Mouse (Mus musculus): ENCODE measurements around the gene Hephl1. TPM values are rescaled to one million over a fixed set of nuclear protein-coding genes. Genes with fewer than 3 reads are reported as not detected.

Gene Hephl1
- polyA plus RNA-seq, 1 experiment from 2014 or later = not detected

DNA sequence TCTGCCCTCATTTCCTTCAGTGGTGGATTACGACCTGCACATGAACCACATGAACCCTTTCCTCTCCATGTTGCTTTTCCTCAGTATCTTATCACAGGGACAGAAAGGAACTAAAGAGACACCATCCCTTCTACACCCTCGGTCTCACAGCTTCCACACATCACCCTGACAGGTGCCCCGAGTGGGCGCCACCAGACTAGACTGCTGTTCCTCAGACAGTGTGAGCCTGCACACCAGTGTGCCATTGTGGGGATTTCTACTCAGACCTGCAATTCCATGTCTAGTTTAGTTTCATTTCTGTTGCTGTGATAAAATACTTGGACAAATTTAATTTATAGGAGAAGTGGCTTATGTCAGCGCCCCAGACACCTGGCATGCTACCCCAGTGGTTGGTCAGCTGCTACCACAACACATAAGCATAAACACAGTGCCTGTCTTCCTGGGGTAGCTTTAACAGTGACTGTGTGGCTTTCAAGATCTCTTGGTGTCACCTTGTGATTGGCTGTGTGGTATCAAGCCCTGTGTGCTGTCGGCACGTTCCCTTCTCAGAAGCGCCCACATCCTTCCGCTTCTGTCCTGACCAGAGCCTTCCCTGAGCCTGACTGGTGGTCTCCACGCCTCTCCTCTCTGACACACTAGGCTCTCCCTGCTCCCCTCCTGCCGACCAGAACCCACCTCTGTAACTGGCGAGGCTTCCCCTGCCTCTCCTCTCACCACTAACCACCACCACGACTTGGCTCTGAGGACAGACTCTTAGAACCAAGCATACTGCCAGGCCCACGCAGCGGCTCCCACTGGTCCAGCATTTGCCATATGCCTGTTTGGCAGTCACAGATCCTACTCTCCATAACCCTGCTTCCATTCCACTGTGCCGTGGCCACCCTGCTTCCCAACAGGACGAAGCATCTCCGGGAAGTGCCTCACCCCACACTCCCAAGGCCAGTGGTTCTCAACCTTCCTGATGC, 93.8 kb downstream of the Hephl1 start:
- Histone ChIP-seq H3K9me3 (ENCODE audit: low read depth, low read length) (no peaks in the 10 kb centered on the region), H3K36me3 (ENCODE audit: insufficient read depth) (peaks cover 9% of the 10 kb centered on the region; the same call in 1 of the 2 replicates), H3K27ac (ENCODE audit: low read depth) (no peak overlapping the region), H3K4me2 (no peak overlapping the region), H3K4me3 (ENCODE audit: low read depth, low read length) (no peak overlapping the region), H3K9ac (no peak overlapping the region), H3K27me3 (ENCODE audit: insufficient read depth, low read length) (no peaks in the 10 kb centered on the region), H3K4me1 (ENCODE audit: insufficient read depth) (no peaks in the 10 kb centered on the region)
- no peak for TF ChIP-seq CTCF (IDR thresholded peaks at IDR 0.05; ENCODE audit: low read depth)
- ATAC-seq (ENCODE audit: insufficient read depth) (no peak), DNase-seq (no peak)
- WGBS = 83% methylated on average over 18 of the region's 18 CpGs

DNA sequence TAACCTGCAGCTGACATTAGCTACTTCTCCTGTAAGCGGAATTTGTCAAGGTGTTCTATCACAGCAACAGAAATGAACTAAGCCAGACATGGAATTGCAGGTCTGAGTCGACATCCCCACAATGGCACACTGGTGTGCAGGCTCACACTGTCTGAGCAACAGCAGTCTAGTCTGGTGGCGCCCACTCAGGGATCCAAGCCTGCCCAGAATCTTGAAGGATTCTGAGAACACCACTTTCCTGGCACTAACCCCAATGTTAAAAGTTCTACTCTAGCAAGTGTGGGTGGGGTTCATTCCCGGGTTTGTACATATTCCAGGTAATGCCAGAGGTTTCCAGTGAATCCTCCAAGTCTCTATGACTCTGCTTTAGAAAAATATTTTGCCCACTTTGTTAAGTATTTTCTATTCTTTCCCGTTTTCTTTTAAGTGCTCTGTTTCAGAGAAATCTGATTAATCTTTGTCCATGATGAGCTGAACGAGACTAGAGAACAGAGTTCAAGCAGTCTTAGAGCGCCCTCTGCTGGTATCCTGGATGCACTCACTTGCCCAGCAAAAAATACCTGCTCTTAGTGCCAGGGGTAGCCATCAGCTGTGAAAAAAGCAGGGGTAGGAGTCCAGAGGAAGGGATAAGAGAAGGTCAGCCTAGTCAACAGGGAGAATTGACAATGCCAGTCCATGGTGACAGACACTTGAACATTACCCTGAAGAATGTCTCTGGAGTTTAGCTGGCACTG, 96.5 kb downstream of the Hephl1 start:
- DNase-seq (peak; percentile 94), ATAC-seq (ENCODE audit: insufficient read depth) (peak; percentile 13; the same call in 1 of the 2 replicates)
- Histone ChIP-seq H3K36me3 (ENCODE audit: insufficient read depth) (peaks cover under 1% of the 10 kb centered on the region; the same call in 1 of the 2 replicates), H3K27ac (ENCODE audit: low read depth) (no peak overlapping the region), H3K9me3 (ENCODE audit: low read depth, low read length) (no peaks in the 10 kb centered on the region), H3K4me2 (no peak overlapping the region), H3K9ac (no peak overlapping the region), H3K4me1 (ENCODE audit: insufficient read depth) (no peaks in the 10 kb centered on the region), H3K27me3 (ENCODE audit: insufficient read depth, low read length) (no peaks in the 10 kb centered on the region), H3K4me3 (ENCODE audit: low read depth, low read length) (no peak overlapping the region)
- WGBS = 52% methylated on average over 7 of the region's 7 CpGs
- peak; percentile 94 for TF ChIP-seq CTCF (IDR thresholded peaks at IDR 0.05; ENCODE audit: low read depth)

DNA sequence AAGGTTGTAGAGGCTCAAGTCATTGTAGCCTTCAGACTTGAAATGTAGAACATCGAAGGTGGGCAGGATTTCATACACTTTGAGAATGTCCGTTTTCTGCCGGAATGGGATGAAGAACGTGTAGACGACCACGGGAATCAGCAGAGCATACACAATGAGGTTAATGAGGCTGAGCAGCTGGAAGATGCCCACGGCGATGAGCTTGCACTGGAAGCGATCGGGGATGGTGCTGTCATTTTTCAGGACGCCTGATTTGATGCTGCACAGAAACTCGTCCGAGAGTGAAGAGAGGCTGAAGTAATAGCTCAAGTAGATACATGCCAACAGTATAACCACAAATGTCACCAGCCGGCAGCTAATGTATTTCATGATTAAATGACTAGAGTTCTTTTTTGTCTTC, 104.3 kb downstream of the Hephl1 start:
- H3K36me3 ChIP-seq (ENCODE audit: insufficient read depth) = peaks cover 26% of the 10 kb centered on the region
- H3K27ac ChIP-seq (ENCODE audit: low read depth) = no peak overlapping the region
- no peaks in the 10 kb centered on the region for H3K9me3 ChIP-seq (ENCODE audit: low read depth, low read length)
- H3K9ac ChIP-seq = no peak overlapping the region
- 90% methylated on average over 14 of the region's 14 CpGs for WGBS
- no peak overlapping the region for H3K4me3 ChIP-seq (ENCODE audit: low read depth, low read length)
- no peak for TF ChIP-seq CTCF (IDR thresholded peaks at IDR 0.05; ENCODE audit: low read depth)
- no peaks in the 10 kb centered on the region for H3K4me1 ChIP-seq (ENCODE audit: insufficient read depth)
- DNase-seq = no peak
- no peak overlapping the region for H3K4me2 ChIP-seq
- no peak for ATAC-seq (ENCODE audit: insufficient read depth)
- H3K27me3 ChIP-seq (ENCODE audit: insufficient read depth, low read length) = no peaks in the 10 kb centered on the region

DNA sequence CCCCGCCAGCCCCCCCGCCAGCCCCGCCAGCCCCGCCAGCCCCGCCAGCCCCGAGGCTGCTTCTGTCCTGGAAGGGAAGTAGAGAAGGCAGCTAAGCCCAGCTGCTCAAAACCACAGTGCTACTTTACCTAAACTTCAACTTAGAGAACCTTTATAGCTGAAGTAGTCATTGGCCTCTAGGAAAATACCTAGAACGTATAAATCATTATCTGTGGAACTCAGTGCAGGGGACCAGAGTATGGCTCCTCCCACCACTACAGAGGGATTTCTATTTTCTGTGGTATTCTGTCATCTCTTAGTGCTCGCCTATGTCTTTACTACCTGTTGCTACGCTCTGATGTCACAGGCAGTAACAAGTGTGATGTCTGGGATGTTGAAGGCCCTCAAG, 107.6 kb downstream of the Hephl1 start:
- H3K4me2 ChIP-seq = no peak overlapping the region
- no peak for DNase-seq
- no peaks in the 10 kb centered on the region for H3K27me3 ChIP-seq (ENCODE audit: insufficient read depth, low read length)
- no peak overlapping the region for H3K27ac ChIP-seq (ENCODE audit: low read depth)
- TF ChIP-seq CTCF (IDR thresholded peaks at IDR 0.05; ENCODE audit: low read depth) = no peak
- H3K9ac ChIP-seq = no peak overlapping the region
- H3K36me3 ChIP-seq (ENCODE audit: insufficient read depth) = peaks cover 32% of the 10 kb centered on the region
- no peaks in the 10 kb centered on the region for H3K9me3 ChIP-seq (ENCODE audit: low read depth, low read length)
- no peaks in the 10 kb centered on the region for H3K4me1 ChIP-seq (ENCODE audit: insufficient read depth)
- 62% methylated on average over 9 of the region's 9 CpGs for WGBS
- no peak overlapping the region for H3K4me3 ChIP-seq (ENCODE audit: low read depth, low read length)
- ATAC-seq (ENCODE audit: insufficient read depth) = no peak; the same call in 1 of the 2 replicates

DNA sequence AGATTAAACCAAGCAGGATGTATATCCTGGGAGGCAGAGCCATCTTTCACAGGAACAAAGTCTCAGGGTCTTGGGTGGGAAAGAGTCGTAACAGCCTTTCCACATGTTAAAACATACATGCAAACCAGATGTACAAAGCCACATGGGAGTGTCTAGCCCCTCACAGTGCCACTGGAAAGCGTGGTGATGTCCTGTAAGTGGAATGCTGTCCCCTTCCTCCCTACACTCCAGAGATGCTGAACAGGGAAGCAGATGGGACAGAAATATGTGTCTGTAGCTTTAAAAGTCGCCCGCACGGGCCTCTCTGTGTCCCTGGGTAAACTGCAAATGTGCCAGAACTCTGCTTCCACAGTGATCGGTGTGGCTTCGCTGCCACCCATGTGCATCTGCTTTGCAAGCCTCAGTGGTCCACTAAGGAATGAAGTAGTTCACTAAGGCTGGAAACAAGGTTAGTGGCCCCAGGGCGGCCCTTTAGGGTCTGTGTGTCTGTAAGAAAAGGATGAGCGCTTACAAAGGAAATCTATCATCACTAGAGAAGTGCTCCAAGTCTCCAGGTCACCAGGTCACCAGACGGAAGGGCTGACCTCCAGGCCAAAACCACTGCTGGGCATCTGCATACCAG, 108.1 kb downstream of the Hephl1 start:
- Histone ChIP-seq H3K4me2 (no peak overlapping the region), H3K4me3 (ENCODE audit: low read depth, low read length) (no peak overlapping the region), H3K9me3 (ENCODE audit: low read depth, low read length) (no peaks in the 10 kb centered on the region), H3K27ac (ENCODE audit: low read depth) (no peak overlapping the region), H3K9ac (no peak overlapping the region), H3K36me3 (ENCODE audit: insufficient read depth) (peaks cover 32% of the 10 kb centered on the region), H3K4me1 (ENCODE audit: insufficient read depth) (no peaks in the 10 kb centered on the region), H3K27me3 (ENCODE audit: insufficient read depth, low read length) (no peaks in the 10 kb centered on the region)
- DNase-seq (no peak), ATAC-seq (ENCODE audit: insufficient read depth) (peak; percentile 35; the same call in 1 of the 2 replicates)
- TF ChIP-seq CTCF (IDR thresholded peaks at IDR 0.05; ENCODE audit: low read depth) = no peak
- 44% methylated on average over 10 of the region's 10 CpGs for WGBS

DNA sequence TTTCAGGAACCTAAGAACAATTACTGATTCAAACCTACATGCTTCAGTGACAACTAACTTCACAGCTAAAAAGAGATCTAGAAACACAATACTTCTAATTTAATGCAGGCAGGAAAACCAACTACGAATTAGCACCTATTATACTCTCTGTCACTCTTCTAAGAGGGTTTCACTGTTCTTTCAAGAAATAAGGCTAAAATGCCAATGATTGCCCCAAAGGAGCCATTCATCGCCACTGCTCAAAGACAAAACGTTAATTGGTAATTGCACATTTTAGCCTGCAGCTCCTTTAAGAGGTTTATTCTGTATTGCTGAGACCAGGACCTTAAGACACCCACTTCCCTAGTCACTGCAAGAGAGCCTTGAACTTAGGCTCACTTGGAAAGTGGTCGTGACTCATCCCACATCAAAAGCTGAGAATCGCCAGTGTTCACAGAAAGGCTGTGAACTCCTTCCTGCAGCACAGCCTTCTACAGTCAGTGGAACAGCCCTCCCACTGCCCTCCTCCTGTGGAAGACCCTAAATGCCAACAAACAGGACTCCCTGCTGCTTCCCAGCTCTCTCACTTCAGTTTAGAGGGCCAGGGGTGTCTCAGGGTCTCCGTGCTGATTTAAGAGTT, 108.8 kb downstream of the Hephl1 start:
- Histone ChIP-seq H3K27me3 (ENCODE audit: insufficient read depth, low read length) (no peaks in the 10 kb centered on the region), H3K36me3 (ENCODE audit: insufficient read depth) (peaks cover 31% of the 10 kb centered on the region), H3K27ac (ENCODE audit: low read depth) (no peak overlapping the region), H3K4me1 (ENCODE audit: insufficient read depth) (no peaks in the 10 kb centered on the region), H3K9ac (no peak overlapping the region), H3K4me3 (ENCODE audit: low read depth, low read length) (no peak overlapping the region), H3K9me3 (ENCODE audit: low read depth, low read length) (no peaks in the 10 kb centered on the region), H3K4me2 (no peak overlapping the region)
- DNase-seq (no peak), ATAC-seq (ENCODE audit: insufficient read depth) (no peak)
- TF ChIP-seq CTCF (IDR thresholded peaks at IDR 0.05; ENCODE audit: low read depth) = no peak
- 63% methylated on average over 6 of the region's 6 CpGs for WGBS

Other genes starting within 250 kb of the Hephl1 start
- 0.34 and 0.47 TPM in 2 replicates for gene Izumo1r, start 208.2 kb downstream of the Hephl1 start, polyA plus RNA-seq (2014; fragmentation: Nextera tagmentation; extraction: Ambion mirVana)
- 48.8 and 52.6 TPM in 2 replicates for gene Panx1, start 66.6 kb downstream of the Hephl1 start, polyA plus RNA-seq (2014; fragmentation: Nextera tagmentation; extraction: Ambion mirVana)
- gene Vstm5, start 126.9 kb upstream of the Hephl1 start, polyA plus RNA-seq (2014; fragmentation: Nextera tagmentation; extraction: Ambion mirVana) = 1.3 and 1.6 TPM in 2 replicates
- gene Med17, start 167.8 kb upstream of the Hephl1 start, polyA plus RNA-seq (2014; fragmentation: Nextera tagmentation; extraction: Ambion mirVana) = 37.5 and 38.0 TPM in 2 replicates
- gene Taf1d, start 194.1 kb upstream of the Hephl1 start, polyA plus RNA-seq (2014; fragmentation: Nextera tagmentation; extraction: Ambion mirVana) = 81.3 and 82.1 TPM in 2 replicates
- gene 4931406C07Rik, start 194.3 kb upstream of the Hephl1 start, polyA plus RNA-seq (2014; fragmentation: Nextera tagmentation; extraction: Ambion mirVana) = 8.2 and 8.6 TPM in 2 replicates
- 23.9 and 26.2 TPM in 2 replicates for gene Cep295, start 245.7 kb upstream of the Hephl1 start, polyA plus RNA-seq (2014; fragmentation: Nextera tagmentation; extraction: Ambion mirVana)

Measured in lung, embryonic 14.5 days (tissue).